Mouse (Mus musculus): ENCODE measurements around the gene Zbtb22. TPM values are rescaled to one million over a fixed set of nuclear protein-coding genes. Genes with fewer than 3 reads are reported as not detected.
"Not testable (repeated sequence)": the region's sequence is repeated elsewhere in the genome, so short reads cannot be mapped to it uniquely, and the experiment has no call there.

Gene Zbtb22
- polyA plus RNA-seq, 1 experiment from 2014 or later: 19.3 TPM

DNA sequence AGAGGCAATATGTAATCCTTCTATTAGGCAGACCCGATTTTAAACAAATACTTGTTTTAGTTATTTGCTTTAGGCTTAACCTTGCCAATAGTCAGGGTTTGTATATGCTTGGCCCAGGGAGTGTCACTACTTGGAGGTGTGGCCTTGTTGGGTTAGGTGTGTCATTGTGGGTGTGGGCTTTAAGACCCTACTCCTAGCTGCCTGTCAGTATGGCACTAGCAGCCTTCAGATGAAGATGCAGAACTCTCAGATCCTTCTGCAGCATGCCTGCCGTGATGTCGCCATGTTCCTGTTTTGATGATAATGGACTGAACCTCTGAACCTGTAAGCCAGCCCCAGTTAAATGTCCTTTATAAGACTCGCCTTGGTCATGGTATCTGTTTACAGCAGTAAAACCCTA is 22.7 kb upstream of the Zbtb22 start:
- H3K27me3 ChIP-seq; H3K9ac ChIP-seq; H3K36me3 ChIP-seq; H3K9me3 ChIP-seq (replicated peaks); ATAC-seq (replicated peaks; ENCODE audit: low FRiP score); H3K27ac ChIP-seq; H3K4me3 ChIP-seq (replicated peaks); H3K4me2 ChIP-seq: not testable (repeated sequence)
- H3K4me1 ChIP-seq: peaks cover 15% of the 10 kb centered on the region
- WGBS: 80% methylated on average over 4 of the region's 4 CpGs

DNA sequence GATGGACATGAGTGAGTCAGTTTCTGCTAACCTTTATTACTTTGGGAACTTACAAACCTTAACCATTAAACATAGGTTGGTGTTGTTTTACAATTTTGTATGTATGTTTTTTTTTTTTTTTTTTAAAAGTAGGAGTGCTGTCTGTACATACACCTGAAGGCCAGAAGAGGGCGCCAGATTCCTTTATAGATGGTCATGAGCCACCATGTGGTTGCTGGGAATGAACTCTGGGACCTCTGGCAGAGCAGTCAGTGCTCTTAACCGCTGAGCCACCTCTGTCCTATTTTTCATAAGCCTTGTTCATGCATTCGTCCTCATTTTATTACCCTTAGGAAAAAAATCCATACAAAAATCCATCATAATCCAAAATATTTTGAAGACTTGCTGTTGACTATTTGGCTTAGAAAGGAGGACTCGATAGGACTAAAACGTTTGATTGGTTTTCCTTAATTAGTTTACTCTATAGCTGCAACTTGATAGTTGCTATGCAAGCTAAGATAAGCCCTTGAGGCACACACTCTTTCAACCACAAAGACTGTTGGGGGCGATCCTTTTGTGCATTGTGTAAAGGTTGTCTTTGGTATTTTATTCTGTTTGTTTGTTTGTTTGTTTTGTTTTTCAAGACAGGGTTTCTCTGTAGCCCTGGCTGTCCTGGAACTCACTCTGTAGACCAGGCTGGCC is 18.4 kb upstream of the Zbtb22 start:
- no peaks in the 10 kb centered on the region for H3K36me3 ChIP-seq
- H3K27ac ChIP-seq: no peak overlapping the region
- H3K9ac ChIP-seq: no peak overlapping the region
- ATAC-seq (replicated peaks; ENCODE audit: low FRiP score): no peak
- H3K4me2 ChIP-seq: no peak overlapping the region
- H3K4me1 ChIP-seq: no peaks in the 10 kb centered on the region
- 42% methylated on average over 6 of the region's 6 CpGs for WGBS
- no peaks in the 10 kb centered on the region for H3K27me3 ChIP-seq
- no peaks in the 10 kb centered on the region for H3K9me3 ChIP-seq (replicated peaks)
- no peak overlapping the region for H3K4me3 ChIP-seq (replicated peaks)

- WGBS: 81% methylated on average over 4 of the region's 4 CpGs
- H3K36me3 ChIP-seq; H3K9me3 ChIP-seq (replicated peaks): not testable (repeated sequence)
Observed at GRCm38 (mm10) chr17:33898193-33898592, 17.5 kb upstream of the Zbtb22 start.

DNA sequence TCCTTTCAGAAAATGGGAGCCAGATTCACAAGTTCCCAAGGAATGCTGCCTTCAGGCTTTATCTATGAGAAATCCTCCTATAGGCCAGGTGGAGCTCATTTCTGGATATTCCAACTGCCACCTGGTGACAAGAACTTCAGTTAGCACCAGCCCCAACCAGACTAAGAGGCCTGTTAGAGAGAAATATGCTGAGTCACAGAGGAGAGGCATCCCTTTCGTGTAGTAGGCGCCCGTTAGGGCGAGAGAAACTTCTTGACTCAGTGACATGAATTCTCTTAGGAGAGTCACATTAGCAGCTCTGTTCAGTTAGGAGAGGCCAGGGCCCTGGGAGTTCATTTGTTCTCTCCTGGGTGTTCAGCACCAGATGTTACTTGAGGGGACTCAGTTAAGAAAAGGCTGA is 16.1 kb upstream of the Zbtb22 start:
- Histone ChIP-seq H3K4me3 (replicated peaks) (no peak overlapping the region), H3K36me3 (no peaks in the 10 kb centered on the region), H3K4me1 (no peaks in the 10 kb centered on the region), H3K9me3 (replicated peaks) (no peaks in the 10 kb centered on the region), H3K4me2 (no peak overlapping the region), H3K27ac (no peak overlapping the region), H3K27me3 (no peaks in the 10 kb centered on the region), H3K9ac (no peak overlapping the region)
- ATAC-seq (replicated peaks; ENCODE audit: low FRiP score): no peak
- 75% methylated on average over 4 of the region's 4 CpGs for WGBS

More at GRCm38 (mm10) chr17:33898193-33898592, 17.5 kb upstream of the Zbtb22 start:
- H3K27ac ChIP-seq; H3K27me3 ChIP-seq; H3K4me3 ChIP-seq (replicated peaks); H3K4me2 ChIP-seq; ATAC-seq (replicated peaks; ENCODE audit: low FRiP score); H3K4me1 ChIP-seq; H3K9ac ChIP-seq: not testable (repeated sequence)

DNA sequence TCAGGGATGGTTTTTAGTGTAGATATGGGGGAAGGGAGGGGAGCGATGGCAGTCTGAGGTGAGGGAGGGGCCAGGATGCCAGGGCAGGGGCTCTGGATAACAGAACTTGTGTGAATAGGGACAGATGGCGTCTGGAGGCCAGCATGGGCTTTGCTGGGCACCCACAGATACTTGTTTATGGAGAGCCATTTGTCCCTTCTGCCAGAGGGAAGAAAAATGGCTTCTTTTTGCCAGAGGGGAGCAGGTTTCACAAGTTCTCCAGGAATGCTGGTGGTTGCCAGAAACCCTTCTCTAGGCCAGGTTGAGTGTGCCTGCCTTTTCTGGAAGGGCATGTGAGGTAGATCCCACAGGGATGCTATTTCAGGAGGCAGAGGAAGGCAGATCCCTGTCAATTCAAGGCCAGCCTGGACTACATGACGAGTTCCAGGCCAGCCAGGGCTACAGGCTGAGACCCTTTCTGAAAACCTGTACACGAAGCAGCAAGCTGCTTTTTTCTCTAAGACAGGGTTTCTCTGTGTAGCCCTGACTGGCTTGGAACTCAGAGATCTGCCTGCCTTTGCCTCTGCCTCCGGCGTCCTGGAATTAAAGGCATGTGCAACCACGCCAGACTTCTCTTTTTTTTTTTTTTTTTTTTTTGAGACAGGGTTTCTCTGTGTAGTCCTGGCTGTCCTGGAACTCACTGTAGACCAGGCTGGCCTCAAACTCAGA is 15.3 kb upstream of the Zbtb22 start:
- Histone ChIP-seq H3K9me3 (replicated peaks) (no peaks in the 10 kb centered on the region), H3K27me3 (no peaks in the 10 kb centered on the region), H3K4me1 (no peaks in the 10 kb centered on the region), H3K27ac (no peak overlapping the region), H3K36me3 (no peaks in the 10 kb centered on the region), H3K4me2 (no peak overlapping the region), H3K9ac (no peak overlapping the region), H3K4me3 (replicated peaks) (no peak overlapping the region)
- WGBS: 62% methylated on average over 7 of the region's 7 CpGs
- ATAC-seq (replicated peaks; ENCODE audit: low FRiP score): no peak

GRCm38 (mm10) chr17:33900989-33901314 is 14.8 kb upstream of the Zbtb22 start:
- no peaks in the 10 kb centered on the region for H3K4me1 ChIP-seq
- no peak overlapping the region for H3K4me3 ChIP-seq (replicated peaks)
- H3K27ac ChIP-seq: no peak overlapping the region
- H3K27me3 ChIP-seq: no peaks in the 10 kb centered on the region
- H3K9ac ChIP-seq: no peak overlapping the region
- no peaks in the 10 kb centered on the region for H3K36me3 ChIP-seq
- H3K4me2 ChIP-seq: no peak overlapping the region
- WGBS: 86% methylated on average over 4 of the region's 4 CpGs
- no peak for ATAC-seq (replicated peaks; ENCODE audit: low FRiP score)
- no peaks in the 10 kb centered on the region for H3K9me3 ChIP-seq (replicated peaks)

- Histone ChIP-seq H3K4me3 (replicated peaks) (no peak overlapping the region), H3K4me1 (no peaks in the 10 kb centered on the region), H3K27ac (no peak overlapping the region), H3K9me3 (replicated peaks) (no peaks in the 10 kb centered on the region), H3K9ac (no peak overlapping the region), H3K36me3 (no peaks in the 10 kb centered on the region), H3K4me2 (no peak overlapping the region), H3K27me3 (no peaks in the 10 kb centered on the region)
- 58% methylated on average over 4 of the region's 4 CpGs for WGBS
- no peak for ATAC-seq (replicated peaks; ENCODE audit: low FRiP score)
Observed at GRCm38 (mm10) chr17:33901653-33902052, 14.1 kb upstream of the Zbtb22 start.

- H3K27ac ChIP-seq: no peak overlapping the region
- ATAC-seq (replicated peaks; ENCODE audit: low FRiP score): no peak
- H3K9me3 ChIP-seq (replicated peaks): no peaks in the 10 kb centered on the region
- H3K36me3 ChIP-seq: no peaks in the 10 kb centered on the region
- H3K27me3 ChIP-seq: no peaks in the 10 kb centered on the region
- H3K4me1 ChIP-seq: no peaks in the 10 kb centered on the region
- H3K4me2 ChIP-seq: no peak overlapping the region
- H3K9ac ChIP-seq: no peak overlapping the region
- 21% methylated on average over 4 of the region's 4 CpGs for WGBS
- H3K4me3 ChIP-seq (replicated peaks): no peak overlapping the region
Observed at GRCm38 (mm10) chr17:33902079-33902478, 13.6 kb upstream of the Zbtb22 start.

DNA sequence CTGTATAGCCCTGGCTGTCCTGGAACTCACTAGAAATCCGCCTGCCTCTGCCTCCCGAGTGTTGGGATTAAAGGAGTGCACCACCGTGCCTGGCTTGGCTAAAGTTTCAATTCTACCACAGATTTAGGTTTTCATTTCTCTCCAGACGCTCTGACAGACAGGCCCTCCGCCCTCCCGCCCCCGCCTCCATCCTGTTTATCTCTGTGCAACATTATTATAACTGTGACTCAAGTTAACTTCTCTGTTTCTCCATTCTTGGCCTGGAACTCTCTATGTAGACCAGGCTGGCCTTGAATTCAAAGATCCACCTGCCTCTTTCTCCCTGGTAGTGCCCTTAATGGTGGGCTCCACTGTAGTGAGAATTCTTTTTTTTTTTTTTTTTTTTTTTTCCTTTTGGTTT is 13.2 kb upstream of the Zbtb22 start:
- Histone ChIP-seq H3K9me3 (replicated peaks) (no peaks in the 10 kb centered on the region), H3K9ac (no peak overlapping the region), H3K4me2 (no peak overlapping the region), H3K4me1 (peaks cover 1% of the 10 kb centered on the region; the same call in 1 of the 2 replicates), H3K36me3 (no peaks in the 10 kb centered on the region), H3K27ac (no peak overlapping the region), H3K27me3 (no peaks in the 10 kb centered on the region), H3K4me3 (replicated peaks) (no peak overlapping the region)
- WGBS: 74% methylated on average over 7 of the region's 7 CpGs
- no peak for ATAC-seq (replicated peaks; ENCODE audit: low FRiP score)

DNA sequence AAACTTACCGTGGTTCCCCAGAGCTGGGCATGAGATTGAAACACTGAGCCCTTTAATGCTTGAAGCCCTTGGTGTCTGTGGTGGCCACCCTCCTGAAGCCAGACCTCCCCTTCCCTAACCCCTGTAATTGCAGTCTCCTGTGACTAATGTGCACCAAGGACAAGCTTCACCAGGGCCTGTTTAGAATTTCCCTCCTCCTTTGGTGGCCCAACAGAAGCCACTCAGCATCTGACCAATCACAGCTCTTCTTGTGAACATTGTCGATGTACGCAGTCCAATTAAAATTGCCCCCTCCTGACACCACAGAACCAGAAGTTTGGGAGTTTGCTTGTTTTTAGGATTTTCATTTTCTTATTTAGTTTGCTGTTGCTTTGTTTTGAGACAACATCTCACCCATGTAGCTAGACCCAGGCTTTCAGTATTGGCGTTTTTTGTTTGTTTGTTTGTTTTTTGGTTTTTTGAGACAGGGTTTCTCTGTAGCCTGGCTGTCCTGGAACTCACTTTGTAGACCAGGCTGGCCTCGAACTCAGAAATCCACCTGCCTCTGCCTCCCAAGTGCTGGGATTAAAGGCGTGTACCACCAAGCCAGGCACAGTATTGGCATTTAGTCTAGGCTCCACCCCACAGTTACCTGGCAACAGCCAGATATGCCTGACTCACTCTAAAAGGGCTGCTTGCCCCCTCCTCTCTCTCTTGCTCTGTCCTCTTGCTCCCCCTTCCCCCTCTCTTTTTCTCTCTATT is 11.6 kb upstream of the Zbtb22 start:
- H3K36me3 ChIP-seq; ATAC-seq (replicated peaks; ENCODE audit: low FRiP score); H3K4me2 ChIP-seq; H3K27ac ChIP-seq; H3K27me3 ChIP-seq; H3K4me3 ChIP-seq (replicated peaks); H3K9ac ChIP-seq; H3K9me3 ChIP-seq (replicated peaks): not testable (repeated sequence)
- peaks cover 12% of the 10 kb centered on the region for H3K4me1 ChIP-seq
- 78% methylated on average over 6 of the region's 6 CpGs for WGBS

- not testable (repeated sequence) for H3K27ac ChIP-seq; H3K9me3 ChIP-seq (replicated peaks); H3K27me3 ChIP-seq; H3K36me3 ChIP-seq; H3K4me2 ChIP-seq; H3K9ac ChIP-seq; H3K4me3 ChIP-seq (replicated peaks); ATAC-seq (replicated peaks; ENCODE audit: low FRiP score)
- peaks cover 12% of the 10 kb centered on the region for H3K4me1 ChIP-seq
- WGBS: 25% methylated on average over 4 of the region's 4 CpGs
Observed at GRCm38 (mm10) chr17:33904835-33905234, 10.9 kb upstream of the Zbtb22 start, which contains the start of gene Platr17. Gene Platr17 (plus strand): TSS chr17:33905135.

DNA sequence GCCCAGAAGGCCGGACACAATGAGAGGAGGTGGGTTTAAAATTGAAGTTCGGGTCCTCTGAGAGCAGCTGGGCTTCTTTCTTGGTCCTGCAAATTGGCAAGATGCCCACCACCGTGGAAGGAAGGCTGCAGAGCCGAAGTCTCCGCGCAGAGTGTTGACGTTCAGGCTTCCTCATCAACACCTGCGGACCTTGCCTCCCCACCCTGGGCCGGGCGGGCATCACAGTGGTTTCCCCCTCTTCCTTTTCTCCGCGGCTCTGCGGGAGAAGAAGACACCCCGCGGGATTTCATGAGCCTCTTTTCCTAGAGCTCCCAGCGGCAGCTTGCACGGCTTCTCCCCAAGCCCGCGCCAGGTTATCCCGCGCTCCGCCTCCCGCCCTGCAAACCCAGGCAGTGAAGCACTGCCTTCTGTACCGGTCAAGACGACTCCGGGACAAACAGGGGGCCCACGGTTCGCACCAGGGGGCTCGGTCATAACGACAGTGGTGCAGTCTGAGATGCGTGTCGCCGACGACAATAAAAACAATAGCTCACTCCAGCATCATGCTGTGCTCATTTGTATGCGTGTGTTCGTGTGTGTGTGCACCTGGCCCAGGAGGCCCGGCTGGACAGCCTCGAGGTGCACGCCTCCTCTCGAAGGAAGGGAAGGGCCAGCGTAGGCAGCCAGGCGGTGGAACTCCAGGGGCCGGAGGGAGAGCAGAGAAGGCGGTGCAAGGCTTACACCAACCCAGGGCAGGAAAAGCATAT is 7.2 kb upstream of the Zbtb22 start:
- peak; percentile 63 for ATAC-seq (replicated peaks; ENCODE audit: low FRiP score)
- H3K4me2 ChIP-seq: peak overlapping the region; percentile 98
- H3K9me3 ChIP-seq (replicated peaks): no peaks in the 10 kb centered on the region
- no peaks in the 10 kb centered on the region for H3K27me3 ChIP-seq
- under 1% methylated on average over 44 of the region's 44 CpGs for WGBS
- H3K27ac ChIP-seq: peak overlapping the region; percentile 94
- H3K4me1 ChIP-seq: peaks cover 40% of the 10 kb centered on the region
- peak overlapping the region; percentile 68 for H3K9ac ChIP-seq
- H3K36me3 ChIP-seq: peaks cover 27% of the 10 kb centered on the region
- H3K4me3 ChIP-seq (replicated peaks): peak overlapping the region; percentile 66

Data from kidney, embryonic 15.5 days (tissue).